Mouse (Mus musculus) midbrain, embryonic 15.5 days (tissue): ENCODE data around the gene Cplx3. TPM values are rescaled to one million over a fixed set of nuclear protein-coding genes. Genes with fewer than 3 reads are reported as not detected.
A peak's percentile ranks its signal among the peaks of the same experiment; 100 is the strongest.

Source experiments
- ATAC-seq: fragments of 200-750 bp; cut with Nextera tagmentation; replicated peaks from 2 replicates; pipeline ENCODE4 v1.8.0; 2017; ENCODE audit warnings: moderate TSS enrichment
- H3K27ac ChIP-seq: fragments of 300-500 bp; sonication (generic); 2 replicates; pipeline ENCODE4 v1.5.1; 2015; ENCODE audit warnings: mild to moderate bottlenecking, inconsistent platforms
- H3K27me3 ChIP-seq: fragments of 300-500 bp; sonication (generic); replicated peaks from 2 replicates; pipeline ENCODE4 v1.6.1; 2015; ENCODE audit warnings: inconsistent platforms
- H3K36me3 ChIP-seq: fragments of 300-500 bp; sonication (generic); replicated peaks from 2 replicates; pipeline ENCODE4 v1.6.1; 2015; ENCODE audit warnings: inconsistent platforms
- H3K4me1 ChIP-seq: fragments of 300-500 bp; sonication (generic); 2 replicates; pipeline ENCODE4 v1.6.1; 2015; ENCODE audit warnings: inconsistent platforms
- H3K4me2 ChIP-seq: fragments of 300-500 bp; sonication (generic); 2 replicates; pipeline ENCODE4 v1.6.1; 2015; ENCODE audit warnings: inconsistent platforms, mild to moderate bottlenecking, moderate library complexity
- H3K4me3 ChIP-seq: fragments of 300-500 bp; sonication (generic); 2 replicates; pipeline ENCODE4 v1.5.1; 2015; ENCODE audit warnings: mild to moderate bottlenecking, inconsistent platforms
- H3K9ac ChIP-seq: fragments of 300-500 bp; sonication (generic); 2 replicates; pipeline ENCODE4 v1.6.1; 2015; ENCODE audit warnings: mild to moderate bottlenecking, inconsistent platforms
- H3K9me3 ChIP-seq: fragments of 300-500 bp; sonication (generic); 2 replicates; pipeline ENCODE4 v1.6.1; 2016; ENCODE audit warnings: inconsistent platforms
- WGBS: fragments of 180-500 bp; shearing (Covaris S2); methylation state at CpG from one replicate; pipeline ENCODE4 v1.1.7; 2015; ENCODE audit warnings: mixed read lengths; 5-methylcytosine and 5-hydroxymethylcytosine counted together
- polyA plus RNA-seq: library from polyadenylated mRNA; unstranded; fragments of >200 nt; fragmentation: Nextera tagmentation; extraction: Ambion mirVana; gene quantifications from 2 replicates; pipeline ENCODE4 v1.2.1, GENCODE M21; 2015

Gene Cplx3
- polyA plus RNA-seq, 1 experiment from 2014 or later, result 0.63 TPM

DNA sequence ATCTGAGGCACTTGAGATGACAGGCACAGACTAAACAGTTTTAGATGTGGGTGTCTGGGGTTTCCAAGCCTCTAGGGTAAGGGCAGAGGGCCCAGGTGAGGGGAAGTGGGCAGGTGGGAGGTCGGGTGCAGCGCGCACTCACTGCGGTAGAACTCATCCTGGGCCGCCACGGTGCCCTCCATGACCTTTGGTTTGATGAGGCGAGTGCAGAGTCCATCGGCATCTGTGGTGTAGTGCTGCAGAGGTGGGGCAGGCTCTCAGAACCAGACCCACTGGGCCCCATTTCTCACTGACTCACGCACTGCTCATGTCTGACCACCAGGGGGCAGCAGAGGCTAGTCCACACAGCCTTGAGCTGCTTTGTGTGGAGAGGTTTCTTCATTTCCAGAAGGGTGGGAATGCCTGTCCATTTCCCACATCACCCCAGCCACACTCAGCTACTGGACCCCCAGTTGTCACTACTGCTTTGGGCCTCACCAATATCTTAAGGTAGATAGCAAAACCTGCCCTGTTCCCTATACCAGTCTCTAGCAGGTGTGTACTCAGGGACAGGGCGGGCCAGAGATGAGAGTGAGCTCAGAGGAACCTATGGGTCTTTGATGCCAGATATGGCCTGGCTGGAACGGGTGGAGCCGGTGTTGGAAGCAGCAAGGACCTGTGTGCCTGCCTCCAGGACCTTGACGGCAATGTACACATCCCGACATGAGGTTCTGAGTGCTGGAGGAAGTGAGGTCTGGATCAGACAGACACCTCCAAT lies 23.2 kb upstream of the Cplx3 start:
- H3K36me3 ChIP-seq, result peaks cover 47% of the 10 kb centered on the region
- peak overlapping the region; percentile 36 for H3K27ac ChIP-seq
- WGBS, result 73% methylated on average over 14 of the region's 14 CpGs
- no peak overlapping the region for H3K4me2 ChIP-seq
- H3K9ac ChIP-seq, result no peak overlapping the region
- peaks cover 9% of the 10 kb centered on the region; the same call in 1 of the 2 replicates for H3K4me1 ChIP-seq
- peak; percentile 75 for ATAC-seq
- H3K4me3 ChIP-seq, result no peak overlapping the region
- H3K27me3 ChIP-seq, result no peaks in the 10 kb centered on the region
- H3K9me3 ChIP-seq, result no peaks in the 10 kb centered on the region

DNA sequence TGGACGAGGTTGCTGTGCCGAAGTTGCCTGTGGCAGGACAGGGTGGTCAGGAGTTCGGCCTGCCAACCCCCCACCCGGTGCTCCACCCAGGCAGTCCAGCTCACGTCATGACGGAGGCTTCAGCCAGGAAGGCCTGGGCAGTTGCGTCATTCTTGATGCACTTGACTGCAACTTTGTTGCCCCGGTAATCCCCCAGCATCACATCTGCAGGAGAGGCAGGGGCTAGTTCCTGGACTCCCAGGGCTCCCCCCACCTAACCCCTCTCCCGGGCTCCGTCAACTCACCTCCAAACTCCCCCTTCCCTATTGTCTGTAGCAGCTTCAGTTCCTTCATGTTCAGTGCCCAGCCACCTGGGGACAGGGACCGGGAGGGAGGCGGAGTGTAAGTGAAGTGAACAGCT lies 22.6 kb upstream of the Cplx3 start:
- 95% methylated on average over 12 of the region's 12 CpGs for WGBS
- no peaks in the 10 kb centered on the region for H3K9me3 ChIP-seq
- H3K4me1 ChIP-seq, result peaks cover 3% of the 10 kb centered on the region; the same call in 1 of the 2 replicates
- ATAC-seq, result peak; percentile 15; the same call in 1 of the 2 replicates
- no peak overlapping the region for H3K27ac ChIP-seq
- H3K4me2 ChIP-seq, result no peak overlapping the region
- no peak overlapping the region for H3K9ac ChIP-seq
- no peaks in the 10 kb centered on the region for H3K27me3 ChIP-seq
- no peak overlapping the region for H3K4me3 ChIP-seq
- peaks cover 47% of the 10 kb centered on the region for H3K36me3 ChIP-seq

DNA sequence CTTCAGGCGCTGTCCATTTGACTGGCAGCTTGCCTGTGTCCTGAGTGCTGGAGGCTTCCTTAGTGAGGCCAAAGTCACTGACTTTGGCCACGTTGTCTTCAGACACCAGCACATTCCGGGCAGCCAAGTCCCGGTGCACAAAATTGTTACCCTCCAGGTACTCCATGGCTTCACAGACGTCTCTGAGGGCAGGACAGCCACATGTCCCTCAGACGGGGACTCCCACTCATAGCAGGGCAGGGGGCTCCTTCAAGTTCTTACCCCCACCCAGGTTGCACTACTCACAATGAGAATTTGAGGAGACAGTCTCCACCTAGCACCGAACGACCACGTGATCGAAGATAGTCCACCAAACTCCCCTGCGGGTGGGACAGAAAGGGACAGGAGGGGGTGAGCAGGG lies 21.8 kb upstream of the Cplx3 start:
- no peak overlapping the region for H3K4me3 ChIP-seq
- no peaks in the 10 kb centered on the region for H3K4me1 ChIP-seq
- peaks cover 47% of the 10 kb centered on the region for H3K36me3 ChIP-seq
- no peak overlapping the region for H3K27ac ChIP-seq
- 90% methylated on average over 11 of the region's 11 CpGs for WGBS
- H3K27me3 ChIP-seq, result no peaks in the 10 kb centered on the region
- H3K4me2 ChIP-seq, result no peak overlapping the region
- no peaks in the 10 kb centered on the region for H3K9me3 ChIP-seq
- no peak for ATAC-seq
- no peak overlapping the region for H3K9ac ChIP-seq

DNA sequence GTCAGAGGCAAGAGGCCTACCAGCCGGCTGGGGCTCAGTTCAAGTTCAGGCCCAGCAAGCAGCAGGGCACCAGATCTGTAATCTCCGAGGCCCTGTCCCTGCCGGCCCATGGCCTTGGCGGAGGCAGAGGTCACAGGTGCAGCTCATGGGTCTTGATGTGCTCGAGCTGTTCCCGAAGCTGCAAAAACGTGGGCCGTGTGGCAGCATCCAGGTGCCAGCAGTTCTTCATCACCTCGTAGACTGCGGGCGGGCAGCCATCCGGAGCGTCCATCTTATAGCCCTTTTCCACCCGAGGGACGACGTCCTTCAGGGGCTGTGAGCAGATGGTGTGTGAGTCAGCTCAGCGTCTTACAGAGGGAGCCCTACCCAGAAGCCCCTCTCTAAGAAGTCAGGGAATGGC lies 21.1 kb upstream of the Cplx3 start:
- H3K4me3 ChIP-seq, result no peak overlapping the region
- no peaks in the 10 kb centered on the region for H3K9me3 ChIP-seq
- WGBS, result 91% methylated on average over 17 of the region's 17 CpGs
- H3K27ac ChIP-seq, result no peak overlapping the region
- H3K4me1 ChIP-seq, result no peaks in the 10 kb centered on the region
- no peak overlapping the region for H3K4me2 ChIP-seq
- H3K27me3 ChIP-seq, result no peaks in the 10 kb centered on the region
- H3K9ac ChIP-seq, result no peak overlapping the region
- H3K36me3 ChIP-seq, result peaks cover 47% of the 10 kb centered on the region
- no peak for ATAC-seq

GRCm38 (mm10) chr9:57625674-57626500 lies 19.8 kb upstream of the Cplx3 start:
- Histone ChIP-seq H3K36me3 (peaks cover 42% of the 10 kb centered on the region), H3K9me3 (no peaks in the 10 kb centered on the region), H3K9ac (no peak overlapping the region), H3K27ac (no peak overlapping the region), H3K4me2 (no peak overlapping the region), H3K27me3 (no peaks in the 10 kb centered on the region), H3K4me1 (no peaks in the 10 kb centered on the region), H3K4me3 (no peak overlapping the region)
- 71% methylated on average over 15 of the region's 15 CpGs for WGBS
- no peak for ATAC-seq

DNA sequence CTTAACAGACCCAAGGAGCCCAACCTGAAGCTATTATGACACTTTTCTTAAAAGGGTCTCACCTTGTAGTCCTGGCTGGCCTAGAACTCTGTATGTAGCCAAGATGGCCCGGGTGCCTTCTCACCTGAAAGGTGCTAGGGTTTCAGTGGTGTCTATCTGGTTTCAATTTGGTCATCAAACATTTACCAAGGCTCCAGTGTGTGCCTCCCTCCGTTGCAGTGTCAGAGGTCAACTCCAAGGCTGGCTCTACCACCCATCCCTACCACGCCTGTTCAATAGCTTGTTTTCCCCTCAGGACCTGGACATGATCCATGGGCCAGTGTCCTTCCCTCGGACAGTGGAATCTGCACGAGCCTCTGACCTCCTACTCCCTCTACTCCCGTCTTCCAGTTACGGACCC lies 18.2 kb upstream of the Cplx3 start:
- Histone ChIP-seq H3K4me1 (no peaks in the 10 kb centered on the region), H3K9me3 (no peaks in the 10 kb centered on the region), H3K9ac (no peak overlapping the region), H3K27me3 (no peaks in the 10 kb centered on the region), H3K36me3 (peaks cover 28% of the 10 kb centered on the region), H3K27ac (no peak overlapping the region), H3K4me2 (no peak overlapping the region), H3K4me3 (no peak overlapping the region)
- WGBS, result 90% methylated on average over 7 of the region's 7 CpGs
- no peak for ATAC-seq

- no peaks in the 10 kb centered on the region for H3K4me1 ChIP-seq
- H3K9me3 ChIP-seq, result no peaks in the 10 kb centered on the region
- no peak within 1 kb of the TSS for H3K27ac ChIP-seq
- H3K4me2 ChIP-seq, result no peak within 1 kb of the TSS
- H3K9ac ChIP-seq, result no peak within 1 kb of the TSS
- ATAC-seq, result no peak
- H3K36me3 ChIP-seq, result no peaks in the 10 kb centered on the region
- no peak within 1 kb of the TSS for H3K4me3 ChIP-seq
- H3K27me3 ChIP-seq, result no peaks in the 10 kb centered on the region
- 95% methylated on average over 5 of the region's 5 CpGs for WGBS
Observed at GRCm38 (mm10) chr9:57620674-57621073, 14.6 kb upstream of the Cplx3 start, which contains the start of gene Lman1l. Lman1l (minus strand) TSS chr9:57620774.

DNA sequence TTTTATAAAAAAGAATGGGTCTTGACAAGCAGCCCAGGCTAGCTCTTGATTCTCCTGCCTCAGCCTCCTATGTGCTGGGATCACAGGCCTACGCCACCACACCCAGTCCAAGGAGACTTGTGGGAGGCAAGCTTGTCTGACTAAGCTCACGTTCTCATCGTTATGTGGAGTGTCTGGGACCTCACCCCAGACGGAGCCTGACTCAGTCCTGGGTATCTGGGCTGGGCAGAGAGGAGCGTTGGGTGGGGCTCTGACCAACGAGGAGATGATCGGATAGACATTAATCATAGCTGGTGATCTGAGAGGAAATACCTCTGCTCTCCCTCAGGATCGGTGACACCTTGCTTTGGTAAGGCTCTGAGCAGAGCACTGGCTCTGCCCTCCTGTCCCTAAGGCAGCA lies 12.8 kb upstream of the Cplx3 start:
- H3K36me3 ChIP-seq, result no peaks in the 10 kb centered on the region
- no peaks in the 10 kb centered on the region for H3K27me3 ChIP-seq
- no peak overlapping the region for H3K9ac ChIP-seq
- H3K4me2 ChIP-seq, result no peak overlapping the region
- no peak overlapping the region for H3K27ac ChIP-seq
- H3K9me3 ChIP-seq, result no peaks in the 10 kb centered on the region
- H3K4me3 ChIP-seq, result no peak overlapping the region
- H3K4me1 ChIP-seq, result no peaks in the 10 kb centered on the region
- 84% methylated on average over 8 of the region's 8 CpGs for WGBS
- no peak for ATAC-seq

- Histone ChIP-seq H3K36me3 (no peaks in the 10 kb centered on the region), H3K4me3 (no peak overlapping the region), H3K9me3 (no peaks in the 10 kb centered on the region), H3K27me3 (no peaks in the 10 kb centered on the region), H3K27ac (no peak overlapping the region), H3K4me2 (no peak overlapping the region), H3K9ac (no peak overlapping the region), H3K4me1 (no peaks in the 10 kb centered on the region)
- no peak for ATAC-seq
- WGBS, result 75% methylated on average over 8 of the region's 8 CpGs
Observed at GRCm38 (mm10) chr9:57617556-57618169, 11.6 kb upstream of the Cplx3 start.

DNA sequence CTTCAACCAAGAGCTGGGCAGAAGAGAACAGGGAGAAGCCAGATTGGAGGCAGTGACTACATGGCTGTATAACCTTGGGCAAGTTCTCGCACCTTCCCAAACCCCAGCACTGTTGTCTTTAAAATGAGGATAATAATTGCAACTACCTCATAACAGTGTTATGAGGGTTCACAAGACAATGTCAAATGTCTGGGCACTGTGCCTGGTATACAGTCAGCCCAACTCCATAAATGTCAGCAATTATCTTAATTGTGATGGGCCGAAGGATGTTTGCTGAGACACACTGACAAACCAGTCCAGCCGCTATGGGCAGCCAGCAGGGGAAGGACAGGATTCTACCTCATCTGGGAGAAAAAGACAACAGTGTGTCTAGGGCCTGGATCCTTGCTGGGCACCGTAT lies 8.7 kb upstream of the Cplx3 start:
- H3K27me3 ChIP-seq, result no peaks in the 10 kb centered on the region
- ATAC-seq, result no peak
- H3K4me1 ChIP-seq, result peaks cover 8% of the 10 kb centered on the region; the same call in 1 of the 2 replicates
- no peak overlapping the region for H3K27ac ChIP-seq
- H3K4me3 ChIP-seq, result no peak overlapping the region
- 89% methylated on average over 4 of the region's 4 CpGs for WGBS
- H3K9ac ChIP-seq, result no peak overlapping the region
- H3K36me3 ChIP-seq, result no peaks in the 10 kb centered on the region
- H3K4me2 ChIP-seq, result no peak overlapping the region
- H3K9me3 ChIP-seq, result no peaks in the 10 kb centered on the region

DNA sequence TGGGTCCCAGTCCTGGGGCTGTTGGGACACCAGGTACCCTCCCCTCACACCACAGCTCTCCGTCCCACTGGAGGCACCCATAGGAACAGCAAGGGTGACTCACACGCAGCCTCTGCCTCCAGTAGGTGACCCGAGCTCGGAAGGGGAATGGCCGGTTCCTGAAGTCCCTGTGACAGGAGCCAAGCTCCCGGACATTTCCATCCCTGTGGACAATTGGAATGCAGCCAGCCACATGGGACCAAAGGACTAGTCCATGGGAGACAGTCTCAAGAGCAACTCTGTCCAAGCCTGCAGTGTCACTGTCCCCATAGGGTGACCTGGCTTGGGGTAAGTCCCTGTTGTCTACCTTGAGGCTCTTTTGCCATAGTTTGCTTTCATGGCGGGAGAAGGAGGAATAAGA lies 7.9 kb upstream of the Cplx3 start:
- 81% methylated on average over 7 of the region's 7 CpGs for WGBS
- H3K27ac ChIP-seq, result no peak overlapping the region

DNA sequence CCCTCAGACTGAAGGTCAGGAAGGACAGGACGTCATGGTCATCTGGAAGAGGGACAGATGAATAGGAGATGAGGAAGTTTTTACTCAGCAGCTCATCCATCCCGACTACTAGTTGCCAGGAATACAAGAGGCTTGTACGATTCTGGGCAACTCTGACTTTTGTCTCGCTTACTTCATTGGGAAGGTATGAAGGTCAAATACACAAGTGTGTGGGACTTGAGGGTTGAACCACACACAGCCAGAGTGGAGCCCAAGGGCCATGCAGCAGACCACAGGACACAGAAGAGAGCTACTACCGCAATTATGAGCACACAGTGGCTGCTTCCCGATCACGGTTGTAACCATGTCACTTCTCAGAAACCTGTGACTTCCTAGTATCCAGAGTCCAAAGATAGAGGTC lies 6.5 kb upstream of the Cplx3 start:
- no peak overlapping the region for H3K27ac ChIP-seq
- no peak overlapping the region for H3K9ac ChIP-seq
- no peak for ATAC-seq
- H3K9me3 ChIP-seq, result no peaks in the 10 kb centered on the region
- no peak overlapping the region for H3K4me3 ChIP-seq
- WGBS, result 83% methylated on average over 7 of the region's 7 CpGs
- peaks cover 8% of the 10 kb centered on the region; the same call in 1 of the 2 replicates for H3K4me1 ChIP-seq
- H3K27me3 ChIP-seq, result no peaks in the 10 kb centered on the region
- no peaks in the 10 kb centered on the region for H3K36me3 ChIP-seq
- no peak overlapping the region for H3K4me2 ChIP-seq

More for the DNA sequence above, 7.9 kb upstream of the Cplx3 start:
- Histone ChIP-seq H3K9ac (no peak overlapping the region), H3K27me3 (no peaks in the 10 kb centered on the region), H3K4me1 (peaks cover 8% of the 10 kb centered on the region; the same call in 1 of the 2 replicates), H3K4me2 (no peak overlapping the region), H3K36me3 (no peaks in the 10 kb centered on the region), H3K4me3 (no peak overlapping the region), H3K9me3 (no peaks in the 10 kb centered on the region)
- no peak for ATAC-seq
